Mouse (Mus musculus): Measurements from ENCODE around the gene Mta2. TPM values are rescaled to one million over a fixed set of nuclear protein-coding genes. Genes with fewer than 3 reads are reported as not detected.

Mta2 gene
- polyA plus RNA-seq, 1 experiment from 2014 or later: 53.1 TPM

DNA sequence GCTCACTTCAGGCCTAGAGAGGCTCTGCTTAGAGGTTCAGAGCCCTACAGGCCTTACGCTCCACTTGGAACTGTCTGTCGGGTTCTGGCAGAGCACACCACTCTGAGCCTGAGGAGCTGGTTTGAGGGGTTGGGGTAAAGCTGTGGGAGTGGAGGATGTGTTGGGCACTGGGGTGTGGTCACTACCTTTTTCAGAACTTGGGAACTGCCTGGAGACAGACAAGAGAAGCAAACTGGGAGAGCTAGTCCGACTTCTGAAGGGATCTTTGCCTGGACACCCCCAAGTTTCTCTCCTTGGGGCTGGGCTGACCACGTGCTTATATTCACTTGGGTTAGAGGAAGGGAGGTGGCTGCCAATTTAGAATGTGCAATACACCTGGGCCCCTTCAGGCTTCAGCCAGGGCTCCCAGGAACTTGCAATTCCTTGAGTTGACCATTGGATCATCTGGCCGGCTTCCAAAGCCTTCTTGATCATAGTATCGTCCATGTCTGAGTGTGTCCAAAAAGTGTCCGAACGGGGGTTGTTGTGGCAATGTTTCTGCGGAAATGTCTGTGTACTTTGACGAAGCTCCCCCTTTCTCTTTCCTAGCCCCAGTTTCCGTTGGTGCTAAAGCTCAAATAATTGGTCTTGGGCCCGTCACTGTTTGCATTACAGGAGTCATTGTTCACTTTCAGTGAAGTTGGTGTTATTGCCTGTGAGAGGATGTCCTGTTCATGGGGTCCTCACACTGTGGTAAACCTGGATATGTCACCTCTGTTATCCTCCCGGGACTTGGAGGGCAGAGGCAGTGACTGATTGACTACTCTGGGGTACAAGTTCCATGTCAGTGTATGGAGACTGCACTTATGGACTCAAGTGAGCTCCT, 50.4 kb downstream of the Mta2 start:
- Histone ChIP-seq H3K36me3 (ENCODE audit: control insufficient read depth, insufficient read depth) (0 out of 2 replicates have a peak, but pooled peaks cover 5% of the 10 kb centered on the region), H3K4me2 (replicated peaks; ENCODE audit: low read depth) (peak overlapping the region; percentile 87), H3K4me1 (replicated peaks; ENCODE audit: control insufficient read depth, insufficient read depth, low read length) (peaks cover 15% of the 10 kb centered on the region; the same call in 1 of the 2 replicates), H3K9ac (ENCODE audit: low read depth, low read length) (peak overlapping the region; percentile 18), H3K27ac (ENCODE audit: low read depth, low read length) (peak overlapping the region; percentile 31), H3K27me3 (replicated peaks; ENCODE audit: control insufficient read depth, insufficient read depth, low read length) (no peaks in the 10 kb centered on the region), H3K4me3 (ENCODE audit: low read depth, low read length) (peak overlapping the region; percentile 78; the same call in 1 of the 2 replicates), H3K9me3 (ENCODE audit: control insufficient read depth) (no peaks in the 10 kb centered on the region)
- no peak for TF ChIP-seq CTCF (IDR thresholded peaks at IDR 0.05; ENCODE audit: low read depth)
- ATAC-seq: no peak
- 58% methylated on average over 13 of the region's 13 CpGs for WGBS

DNA sequence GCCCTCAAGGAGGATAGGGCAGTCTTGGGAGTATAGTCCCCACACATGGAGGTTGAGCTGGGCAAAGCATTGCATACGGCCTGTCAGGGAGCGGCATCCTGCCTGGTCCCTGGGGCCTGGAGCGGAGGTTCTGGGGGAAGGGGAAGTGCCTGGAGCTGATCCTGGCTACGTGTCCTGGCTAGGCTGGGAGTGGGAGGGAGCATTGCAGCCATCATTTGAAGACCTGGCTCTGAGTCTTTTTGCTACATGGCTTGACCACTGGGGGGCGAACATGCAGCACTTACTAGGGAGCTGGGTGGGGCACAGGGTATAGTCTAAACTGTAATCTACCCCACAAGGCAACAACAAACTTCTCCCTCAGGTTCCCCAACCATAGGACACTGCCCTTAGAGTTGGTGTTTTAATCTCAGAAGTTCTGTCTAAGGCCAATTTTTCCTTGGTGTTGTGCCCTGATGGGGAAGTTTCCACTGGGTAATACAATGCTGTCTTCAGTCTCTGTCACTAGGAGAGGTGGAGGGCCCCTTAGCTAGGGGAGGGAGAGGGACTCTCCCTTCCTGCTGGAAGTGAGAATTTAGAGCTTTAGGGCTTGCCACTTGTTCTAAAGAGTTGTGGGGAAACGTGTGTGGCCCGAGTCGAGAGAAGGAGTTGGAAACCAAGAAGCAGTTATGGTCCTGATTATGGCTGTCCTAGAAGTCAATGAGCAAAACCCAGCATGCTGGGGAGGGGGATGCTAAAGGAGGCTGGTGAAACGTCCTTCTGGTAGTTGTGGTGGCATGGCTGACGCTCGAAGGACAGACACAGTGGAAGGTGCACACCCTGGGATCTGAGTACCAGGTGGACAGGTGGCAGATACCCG, 51.3 kb downstream of the Mta2 start:
- Histone ChIP-seq H3K4me1 (replicated peaks; ENCODE audit: control insufficient read depth, insufficient read depth, low read length) (peaks cover 21% of the 10 kb centered on the region), H3K27ac (ENCODE audit: low read depth, low read length) (peak overlapping the region; percentile 57), H3K27me3 (replicated peaks; ENCODE audit: control insufficient read depth, insufficient read depth, low read length) (no peaks in the 10 kb centered on the region), H3K9ac (ENCODE audit: low read depth, low read length) (peak overlapping the region; percentile 7; the same call in 1 of the 2 replicates), H3K4me3 (ENCODE audit: low read depth, low read length) (no peak overlapping the region), H3K9me3 (ENCODE audit: control insufficient read depth) (no peaks in the 10 kb centered on the region), H3K4me2 (replicated peaks; ENCODE audit: low read depth) (peak overlapping the region; percentile 87), H3K36me3 (ENCODE audit: control insufficient read depth, insufficient read depth) (0 out of 2 replicates have a peak, but pooled peaks cover 5% of the 10 kb centered on the region)
- 37% methylated on average over 12 of the region's 12 CpGs for WGBS
- peak; percentile 86 for TF ChIP-seq CTCF (IDR thresholded peaks at IDR 0.05; ENCODE audit: low read depth)
- ATAC-seq: peak; percentile 15; the same call in 1 of the 2 replicates

DNA sequence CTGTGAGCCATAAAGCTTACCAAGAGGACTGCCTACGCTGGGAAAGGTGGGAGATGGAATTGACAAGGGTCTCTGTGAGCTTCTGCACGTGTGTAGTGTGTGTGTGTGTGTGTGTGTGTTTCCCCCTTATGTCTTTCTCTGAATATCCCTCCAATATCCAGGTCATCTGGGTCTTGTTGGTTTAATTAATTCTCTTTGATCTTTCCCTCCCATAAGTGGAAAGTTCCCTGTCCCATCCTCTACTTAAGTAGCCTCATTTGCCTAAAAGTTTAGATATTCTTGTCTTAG, 51.9 kb downstream of the Mta2 start:
- WGBS: 88% methylated on average over 2 of the region's 2 CpGs
- Histone ChIP-seq H3K9ac (ENCODE audit: low read depth, low read length) (no peak overlapping the region), H3K4me3 (ENCODE audit: low read depth, low read length) (no peak overlapping the region)

DNA sequence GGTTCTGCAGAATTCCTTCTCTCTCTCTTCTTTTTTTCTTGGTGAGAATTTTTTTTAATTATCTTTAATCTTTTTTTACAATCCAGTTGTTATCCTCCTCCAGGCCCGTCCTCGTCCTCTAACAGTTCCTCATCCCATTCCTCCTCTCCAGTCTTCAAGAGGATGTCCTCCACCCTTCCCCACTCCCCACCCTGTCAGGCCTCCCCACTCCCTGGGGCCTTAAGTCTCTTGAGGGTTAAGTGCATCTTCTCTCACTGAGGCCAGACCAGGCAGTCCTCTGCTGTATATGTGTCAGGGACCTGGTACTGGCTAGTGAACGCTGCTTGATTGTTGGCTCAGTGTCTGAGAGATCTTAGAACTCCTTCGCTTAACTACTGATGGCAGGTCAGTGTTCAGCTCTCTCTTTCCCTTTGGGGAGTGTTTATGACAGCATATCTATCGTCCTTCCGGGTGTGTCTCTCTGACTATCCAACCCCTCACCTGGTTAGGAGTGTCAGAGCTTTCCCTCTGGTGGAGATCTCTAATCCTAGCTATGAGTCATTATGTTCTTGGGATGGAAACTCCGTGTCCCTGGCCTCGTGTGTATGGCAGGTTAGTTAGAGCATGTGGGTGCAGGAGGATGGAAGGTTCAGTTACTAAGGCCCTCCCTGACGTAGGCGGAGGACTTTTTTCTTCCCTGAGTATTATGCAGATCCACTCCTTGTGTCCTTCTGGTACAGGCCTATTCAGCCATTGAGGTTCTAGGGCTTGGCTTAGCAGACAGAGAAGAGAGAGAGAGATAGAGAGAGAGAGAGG, 53.3 kb downstream of the Mta2 start:
- Histone ChIP-seq H3K4me1 (replicated peaks; ENCODE audit: control insufficient read depth, insufficient read depth, low read length) (peaks cover 30% of the 10 kb centered on the region), H3K4me3 (ENCODE audit: low read depth, low read length) (no peak overlapping the region), H3K36me3 (ENCODE audit: control insufficient read depth, insufficient read depth) (peaks cover 15% of the 10 kb centered on the region; the same call in 1 of the 2 replicates), H3K9me3 (ENCODE audit: control insufficient read depth) (no peaks in the 10 kb centered on the region), H3K27me3 (replicated peaks; ENCODE audit: control insufficient read depth, insufficient read depth, low read length) (no peaks in the 10 kb centered on the region), H3K9ac (ENCODE audit: low read depth, low read length) (no peak overlapping the region), H3K27ac (ENCODE audit: low read depth, low read length) (peak overlapping the region; percentile 24; the same call in 1 of the 2 replicates), H3K4me2 (replicated peaks; ENCODE audit: low read depth) (peak overlapping the region; percentile 24; the same call in 1 of the 2 replicates)
- TF ChIP-seq CTCF (IDR thresholded peaks at IDR 0.05; ENCODE audit: low read depth): peak; percentile 38; the same call in 1 of the 2 replicates
- ATAC-seq: peak; percentile 38
- WGBS: 35% methylated on average over 10 of the region's 10 CpGs

More for the DNA sequence above, 51.9 kb downstream of the Mta2 start:
- 0 out of 2 replicates have a peak, but pooled peaks cover 5% of the 10 kb centered on the region for H3K36me3 ChIP-seq (ENCODE audit: control insufficient read depth, insufficient read depth)
- H3K4me1 ChIP-seq (replicated peaks; ENCODE audit: control insufficient read depth, insufficient read depth, low read length): peaks cover 27% of the 10 kb centered on the region
- H3K4me2 ChIP-seq (replicated peaks; ENCODE audit: low read depth): peak overlapping the region; percentile 87; the same call in 1 of the 2 replicates
- no peaks in the 10 kb centered on the region for H3K27me3 ChIP-seq (replicated peaks; ENCODE audit: control insufficient read depth, insufficient read depth, low read length)
- TF ChIP-seq CTCF (IDR thresholded peaks at IDR 0.05; ENCODE audit: low read depth): no peak
- no peak overlapping the region for H3K27ac ChIP-seq (ENCODE audit: low read depth, low read length)
- ATAC-seq: no peak
- H3K9me3 ChIP-seq (ENCODE audit: control insufficient read depth): no peaks in the 10 kb centered on the region

DNA sequence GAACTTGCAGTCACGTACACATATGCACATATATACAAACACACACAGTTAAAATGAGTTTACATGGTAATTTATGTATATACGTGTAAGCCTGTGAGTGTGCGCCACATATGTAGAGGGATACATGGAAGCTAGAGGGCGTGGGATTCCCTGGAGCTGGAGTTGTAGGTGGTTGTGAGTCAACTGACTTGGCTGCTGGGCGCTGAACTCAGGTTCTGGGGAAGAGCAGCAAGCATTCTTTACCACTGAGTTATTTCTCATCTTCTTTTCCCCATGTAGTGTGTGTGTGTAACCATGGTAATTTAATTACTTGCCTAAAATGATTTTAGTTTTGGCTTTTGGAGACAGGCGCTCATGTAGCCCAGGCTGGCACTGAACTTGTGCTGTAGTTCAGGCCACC, 54.9 kb downstream of the Mta2 start:
- Histone ChIP-seq H3K4me1 (replicated peaks; ENCODE audit: control insufficient read depth, insufficient read depth, low read length) (peaks cover 30% of the 10 kb centered on the region), H3K27me3 (replicated peaks; ENCODE audit: control insufficient read depth, insufficient read depth, low read length) (no peaks in the 10 kb centered on the region), H3K36me3 (ENCODE audit: control insufficient read depth, insufficient read depth) (peaks cover 31% of the 10 kb centered on the region), H3K4me3 (ENCODE audit: low read depth, low read length) (no peak overlapping the region), H3K9ac (ENCODE audit: low read depth, low read length) (no peak overlapping the region), H3K4me2 (replicated peaks; ENCODE audit: low read depth) (no peak overlapping the region), H3K27ac (ENCODE audit: low read depth, low read length) (0 out of 2 replicates have a peak overlapping the region, but pooled peaks have one; percentile 46), H3K9me3 (ENCODE audit: control insufficient read depth) (no peaks in the 10 kb centered on the region)
- ATAC-seq: no peak
- TF ChIP-seq CTCF (IDR thresholded peaks at IDR 0.05; ENCODE audit: low read depth): 0 out of 2 replicates have a peak, but pooled peaks have one; percentile 13
- WGBS: 95% methylated on average over 6 of the region's 6 CpGs

Data from intestine, postnatal 0 days (tissue).